Mouse (Mus musculus) monocyte, adult 2 months (primary cell): ENCODE measurements at regions not wholly inside any gene's neighbourhood (a gene's known extent, or its start where the extent isn't known, plus 50 kb on each side); places are given as distances from the start of the nearest gene placed in this dataset.
A peak's percentile ranks its signal among the peaks of the same experiment; 100 is the strongest.

ENCODE experiments used
- DNase-seq, 2 experiments: peaks; one replicate each; pipeline ENCODE4 v3.0.0; 2022; ENCODE audit warnings: low spot score in 2 of 2, low read depth in 1 of 2

DNA sequence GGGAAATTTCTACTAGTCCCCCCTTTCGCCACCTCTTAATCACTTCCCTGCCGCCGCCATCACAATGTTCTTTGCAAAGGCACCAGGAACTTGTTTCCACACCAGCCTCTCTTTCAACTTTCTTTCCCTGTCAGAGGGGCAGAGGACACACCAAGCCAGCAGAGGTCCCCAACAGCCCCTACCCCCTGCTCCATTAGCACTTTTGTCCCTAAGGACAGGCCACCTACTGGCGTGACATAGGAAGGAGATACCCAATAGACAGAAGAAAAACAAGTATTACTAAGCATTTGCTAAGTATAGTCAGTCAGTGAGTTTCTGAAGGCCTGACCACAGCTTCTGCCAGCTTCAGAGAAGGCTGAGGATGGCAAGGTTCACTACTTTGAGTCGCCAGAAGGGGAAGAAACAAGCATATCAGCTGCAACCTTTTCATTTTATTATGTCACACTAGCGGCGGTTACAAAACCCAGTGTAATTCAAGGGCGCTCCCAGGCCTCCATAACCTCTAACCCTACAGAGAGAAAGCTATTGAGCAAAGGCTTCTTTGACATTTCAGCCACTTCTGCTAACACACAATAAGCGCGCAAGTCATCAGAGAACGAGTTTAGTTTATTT lies 255.9 kb downstream of the Lmo4 start:
- DNase-seq, result peak; percentile 34 to 60

DNA sequence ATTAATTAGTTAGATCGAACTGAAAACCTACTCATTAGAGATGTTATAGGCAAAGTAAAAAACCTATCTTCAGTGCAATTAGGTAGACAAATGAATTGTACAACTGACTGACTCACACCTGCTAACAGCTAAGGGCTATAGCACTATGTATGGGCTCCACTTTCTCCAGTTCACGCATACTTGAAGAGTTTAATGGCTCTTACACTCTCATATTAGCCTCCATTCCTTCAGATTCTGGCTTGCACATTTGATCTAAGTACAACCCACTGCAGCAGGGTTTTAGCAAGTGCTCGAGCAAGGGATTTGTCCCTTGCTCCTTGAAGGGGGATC lies 257.1 kb downstream of the Lmo4 start:
- DNase-seq, result no peak

DNA sequence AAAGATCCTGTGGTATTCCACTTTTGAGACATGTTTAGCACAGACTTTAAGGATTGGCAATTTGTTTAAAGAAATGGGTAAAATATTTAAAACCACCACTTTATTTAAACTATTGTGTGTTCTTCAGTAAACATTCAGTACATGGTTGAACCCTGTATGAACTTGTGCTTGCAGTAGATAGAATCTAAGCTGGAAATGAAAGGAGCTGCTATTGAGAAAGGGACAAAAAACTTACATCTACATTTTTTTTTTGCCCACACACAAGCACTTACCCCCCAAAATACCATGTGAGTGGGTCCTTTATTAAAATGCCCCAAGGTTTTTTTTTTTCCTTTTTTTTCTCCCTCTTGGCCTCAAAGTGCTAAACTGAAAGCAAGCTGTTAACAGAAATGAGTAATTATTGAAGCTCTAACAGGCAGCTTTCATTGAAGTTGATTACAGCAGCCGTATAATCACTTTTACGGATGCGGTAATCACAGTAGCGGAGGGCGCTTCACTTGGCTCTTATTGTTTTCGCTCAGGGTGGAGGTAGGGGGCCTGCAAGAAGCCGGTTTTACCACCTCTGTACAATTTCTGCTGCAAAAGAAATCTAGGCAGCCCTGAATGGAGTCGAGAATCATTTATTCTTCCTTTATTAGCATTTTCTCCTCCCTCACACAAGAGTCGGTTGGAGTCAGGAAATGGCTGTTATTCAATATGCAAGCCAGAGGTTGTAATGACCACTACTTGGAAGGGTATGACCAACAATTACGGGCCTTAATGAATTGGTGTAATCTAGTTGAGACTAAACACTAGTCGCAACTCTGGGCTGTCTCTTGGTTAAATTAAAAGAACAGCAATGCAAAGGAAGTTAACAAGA lies 257.7 kb downstream of the Lmo4 start:
- no peak for DNase-seq

DNA sequence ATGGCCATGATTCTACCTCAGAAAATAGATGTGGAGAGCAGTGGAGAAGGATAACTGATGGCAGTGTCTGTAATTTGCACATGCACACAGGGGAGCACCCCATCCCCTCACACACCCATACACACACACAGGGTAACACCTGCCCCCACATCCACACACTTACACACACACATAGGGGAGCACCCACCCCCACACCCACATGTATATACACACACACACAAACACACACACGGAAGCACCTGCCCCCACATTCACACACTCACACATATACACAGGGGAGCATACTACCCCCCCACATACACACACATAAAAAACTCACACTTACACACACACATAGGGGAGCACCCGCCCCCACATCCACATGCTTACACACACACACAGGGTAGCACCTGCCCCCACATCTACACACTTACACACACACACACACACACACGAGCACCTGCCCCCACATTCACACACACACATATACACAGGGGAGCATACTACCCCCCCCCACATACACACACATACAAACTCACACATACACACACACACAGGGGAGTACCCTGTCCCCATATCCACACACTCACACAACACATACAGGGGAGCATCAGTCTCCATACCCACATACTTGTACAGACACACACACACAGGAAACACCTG lies 265.8 kb downstream of the Lmo4 start:
- no peak for DNase-seq

DNA sequence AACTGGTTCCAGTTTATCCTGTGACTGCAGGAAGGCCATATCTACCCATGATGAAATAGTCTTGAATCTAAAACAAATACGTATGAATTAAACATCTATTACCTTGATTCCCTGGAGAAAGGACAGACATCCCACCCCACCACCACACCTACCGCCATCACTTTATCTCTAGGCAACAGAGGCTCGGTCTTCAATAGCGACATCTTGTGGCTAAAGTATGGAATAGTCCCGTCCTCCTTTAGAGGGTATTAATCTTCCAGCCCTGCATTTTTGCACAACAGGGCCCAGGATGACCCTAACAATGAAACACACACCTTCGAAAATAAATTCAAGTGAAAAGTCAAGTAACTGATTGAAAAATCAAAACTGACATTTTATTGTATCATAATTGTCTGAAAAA lies 279.7 kb downstream of the Lmo4 start:
- no peak for DNase-seq

DNA sequence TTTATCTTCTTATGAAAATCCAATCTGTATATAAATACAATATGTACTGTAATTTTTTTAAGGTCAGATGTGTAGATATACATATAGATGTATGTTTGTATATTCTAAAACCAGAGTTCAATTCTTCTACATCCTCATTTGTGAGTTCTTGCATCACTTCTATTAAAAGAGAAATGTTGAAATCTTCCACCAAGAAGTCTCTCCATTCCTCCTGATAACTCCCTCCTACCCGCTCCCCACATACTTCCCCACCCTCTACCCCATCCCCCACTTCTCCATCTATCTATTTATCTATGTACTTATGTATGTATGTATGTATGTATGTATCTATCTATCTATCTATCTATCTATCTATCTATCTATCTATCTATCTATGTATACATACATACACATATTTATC lies 285.3 kb downstream of the Lmo4 start:
- no peak for DNase-seq

DNA sequence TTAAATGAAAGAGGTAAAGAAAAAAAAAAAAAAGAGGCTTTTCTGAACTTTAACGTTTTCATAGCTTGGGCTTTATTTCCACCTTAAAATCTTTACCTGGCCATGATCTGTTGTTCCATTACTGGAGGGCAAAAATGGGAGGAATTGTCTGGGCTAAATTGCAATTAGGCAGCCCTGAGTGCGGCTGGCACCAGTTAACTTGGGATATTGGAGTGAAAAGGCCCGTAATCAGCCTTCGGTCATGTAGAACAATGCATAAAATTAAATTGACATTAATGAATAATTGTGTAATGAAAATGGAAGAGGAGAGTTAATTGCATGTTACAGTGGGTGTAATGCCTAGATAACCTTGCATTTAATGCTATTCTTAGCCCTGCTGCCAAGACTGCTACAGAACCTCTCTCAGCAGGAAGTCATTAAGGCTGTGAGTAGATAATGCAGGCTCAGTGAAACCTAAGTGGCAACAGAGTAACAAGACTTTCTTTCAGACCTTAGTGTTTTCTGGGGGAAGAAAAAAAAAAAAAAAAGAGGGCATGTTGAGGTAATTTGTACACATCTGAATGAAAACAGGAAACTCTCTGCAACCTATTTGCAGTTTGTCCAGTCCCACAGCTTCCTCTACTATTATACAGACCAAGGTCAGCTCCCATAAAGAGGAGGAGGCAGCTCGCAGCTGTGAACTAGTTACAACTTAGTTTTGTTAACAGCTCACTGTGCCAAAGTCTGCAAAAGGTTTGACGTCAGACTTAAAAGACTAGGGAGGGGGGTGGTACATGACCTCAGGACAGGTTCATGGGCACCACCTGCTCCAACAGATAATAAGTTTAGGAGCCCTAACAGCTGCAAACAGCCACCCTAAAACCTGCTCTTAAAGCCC lies 290.4 kb downstream of the Lmo4 start:
- no peak for DNase-seq

DNA sequence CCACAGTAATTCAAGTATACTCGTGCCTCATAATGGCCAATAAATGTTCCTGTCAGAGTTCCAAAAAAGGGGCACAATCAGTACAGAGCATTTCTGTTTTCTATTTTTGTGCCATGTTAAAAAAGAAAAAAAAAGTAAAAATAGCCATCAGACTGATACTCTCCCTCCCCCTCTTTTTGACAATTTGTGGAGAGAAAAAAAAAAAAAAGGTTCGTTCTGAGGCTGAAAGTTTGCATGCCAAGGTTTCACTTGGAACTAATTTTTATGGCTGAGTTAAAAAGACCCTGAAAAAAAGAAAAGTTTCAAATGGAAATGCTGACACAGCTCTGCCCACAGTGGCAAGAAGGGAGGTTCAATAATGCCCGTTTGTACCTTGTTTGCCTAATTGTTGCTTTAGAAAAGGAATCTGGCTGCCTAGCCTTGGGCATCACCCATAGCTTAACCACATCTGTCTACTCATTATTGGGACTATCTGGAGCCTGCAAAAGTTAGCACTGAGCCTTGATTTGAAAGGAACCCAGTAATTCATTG lies 291.9 kb downstream of the Lmo4 start:
- DNase-seq, result no peak

DNA sequence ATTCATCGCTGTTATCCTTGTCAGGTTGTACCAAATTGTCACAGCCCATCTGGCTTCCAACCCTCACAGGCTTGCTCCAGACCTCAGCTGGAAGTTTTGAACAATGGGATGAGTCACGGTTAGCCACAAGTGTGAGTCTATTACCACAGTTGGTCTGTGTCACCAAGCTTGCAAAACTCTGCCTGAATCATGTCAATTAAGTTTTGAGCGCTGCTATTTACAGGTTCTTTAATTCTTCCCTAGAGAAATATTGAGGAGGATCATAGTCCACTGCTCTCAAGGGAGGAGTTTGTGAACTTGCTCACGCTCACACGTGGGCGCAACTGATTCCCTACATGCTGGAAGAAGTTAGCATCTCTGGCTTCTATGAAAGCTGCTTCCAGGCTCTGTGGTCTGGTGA lies 292.6 kb downstream of the Lmo4 start:
- DNase-seq, result no peak

DNA sequence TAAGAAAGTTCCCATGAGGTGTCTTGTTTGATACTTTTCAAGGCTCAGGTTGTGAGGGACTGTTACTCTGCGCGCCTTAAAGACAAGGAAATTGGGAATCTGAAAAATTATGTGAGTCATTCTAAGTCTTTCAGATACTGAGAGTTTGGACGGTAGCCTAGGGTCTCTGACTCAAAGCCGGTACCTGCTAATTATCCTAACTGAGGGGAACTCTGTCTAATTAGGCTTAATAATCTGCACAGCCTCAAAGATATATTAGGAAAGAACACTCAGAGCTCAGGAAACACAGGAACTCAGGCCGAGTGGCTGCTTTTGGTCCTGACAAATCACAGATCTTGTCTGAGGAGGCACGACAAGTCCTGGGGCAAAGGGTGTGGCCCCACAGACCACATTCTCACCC lies 295.7 kb downstream of the Lmo4 start:
- no peak for DNase-seq

DNA sequence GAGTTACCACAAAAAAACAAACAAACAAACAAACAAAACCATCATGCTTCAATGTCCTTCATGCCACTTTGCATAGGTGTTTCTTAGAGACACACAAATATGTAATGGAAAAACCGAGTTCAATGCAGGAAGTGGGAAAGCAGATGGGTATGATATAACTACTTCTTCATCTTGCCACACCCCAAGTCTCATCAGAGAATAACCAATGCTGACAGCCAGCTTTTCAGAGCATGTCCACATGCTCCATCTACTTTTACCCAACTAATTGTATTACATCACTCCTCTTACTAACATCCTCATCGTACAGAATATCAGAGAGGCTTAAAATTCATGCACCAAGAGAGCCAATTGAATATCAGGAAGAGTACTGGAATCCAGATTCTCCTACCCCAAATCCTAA lies 301.6 kb downstream of the Lmo4 start:
- DNase-seq, result no peak

DNA sequence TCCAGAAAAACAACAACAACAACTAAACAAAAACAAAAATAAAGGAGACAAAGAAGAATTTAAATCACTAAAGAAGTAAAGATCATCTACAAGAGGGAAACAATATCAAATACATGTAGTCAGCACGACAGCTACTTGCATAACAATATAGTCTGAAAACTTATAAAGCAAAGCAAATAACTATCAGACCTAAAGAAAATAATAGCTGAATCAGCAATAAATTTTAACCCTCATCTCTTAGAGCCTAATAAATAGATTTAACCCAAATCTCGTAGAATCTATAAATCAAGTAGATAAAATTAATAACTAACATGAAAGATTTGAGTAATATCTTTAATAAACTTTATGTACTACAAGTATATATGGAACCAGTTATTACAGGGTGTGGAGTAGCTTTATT lies 324.2 kb downstream of the Lmo4 start:
- DNase-seq, result no peak

DNA sequence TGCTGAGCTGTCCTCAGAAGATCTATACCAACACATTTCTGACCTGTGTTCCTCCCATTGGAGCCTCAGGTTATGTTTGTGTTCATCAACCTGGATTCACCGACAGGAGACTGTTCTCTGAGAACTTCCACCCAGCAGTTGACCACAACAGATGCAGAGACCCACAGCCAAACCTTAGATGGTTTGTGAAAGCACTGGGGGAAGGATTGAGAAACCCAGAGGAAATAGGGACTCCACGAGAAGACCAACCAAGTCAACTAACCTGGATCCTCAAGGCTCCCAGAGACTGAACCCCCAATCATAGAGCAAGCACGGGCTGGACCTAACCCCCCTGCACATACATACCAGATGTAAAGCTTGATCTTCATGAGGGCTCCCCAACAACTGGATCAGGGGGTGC lies 331.1 kb downstream of the Lmo4 start:
- DNase-seq, result no peak

DNA sequence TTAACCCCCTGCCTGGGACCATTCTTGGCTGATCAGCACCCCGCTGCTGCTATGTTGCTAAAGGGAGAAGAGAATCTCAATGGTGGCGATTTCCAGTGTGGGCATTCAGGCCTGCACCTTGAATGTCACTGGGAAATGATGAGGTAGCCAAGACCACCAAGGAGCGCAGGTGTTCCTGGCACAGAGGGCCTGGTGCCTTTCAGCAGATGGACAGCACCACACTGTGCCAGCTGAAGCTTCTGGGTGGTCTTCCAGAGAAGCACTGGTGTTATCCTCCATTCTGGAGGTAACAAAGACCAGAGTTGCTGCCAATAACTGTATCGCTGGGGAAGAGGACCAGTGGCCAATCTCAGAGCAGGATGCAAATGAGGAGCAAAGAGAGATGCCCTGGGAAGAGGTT lies 338.5 kb downstream of the Lmo4 start:
- no peak for DNase-seq

DNA sequence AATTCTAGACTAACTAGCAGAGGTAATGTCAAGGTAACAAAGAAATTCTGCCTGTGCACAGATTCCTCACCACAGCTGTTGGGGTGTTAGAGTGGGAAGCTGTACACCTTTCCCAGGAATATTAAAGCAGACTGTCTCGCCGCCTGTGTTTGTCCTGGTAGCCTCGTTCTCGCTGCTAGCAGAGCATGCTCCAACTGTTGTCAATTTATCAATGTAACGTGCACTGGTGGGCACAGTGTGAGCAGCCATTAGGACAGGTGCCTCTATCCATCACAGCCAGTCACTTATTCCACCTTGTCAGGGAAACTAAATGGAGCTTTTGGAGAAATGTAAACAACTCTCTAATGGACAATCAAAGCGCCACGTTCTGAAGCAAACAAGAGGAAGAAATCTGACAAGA lies 339.4 kb downstream of the Lmo4 start:
- no peak for DNase-seq

DNA sequence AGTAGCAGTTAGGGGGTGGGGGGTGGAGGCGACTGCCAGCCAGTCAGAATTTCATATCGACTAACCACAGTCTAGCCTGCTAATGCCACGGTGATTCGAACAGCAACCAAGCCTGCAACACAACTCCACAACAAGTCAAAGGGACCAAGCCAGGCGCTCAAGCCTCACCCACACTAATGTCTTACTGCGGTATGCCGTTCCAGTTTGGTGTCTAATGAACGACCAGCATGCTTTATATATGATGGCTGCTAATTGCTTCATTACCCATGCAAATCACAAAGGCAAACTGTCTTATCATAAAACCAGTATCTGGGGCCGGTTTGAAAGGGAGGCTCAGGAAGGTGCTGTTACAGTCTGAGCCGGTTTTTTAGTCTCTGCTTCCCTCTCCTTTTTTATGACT lies 340.5 kb downstream of the Lmo4 start:
- DNase-seq, result no peak

DNA sequence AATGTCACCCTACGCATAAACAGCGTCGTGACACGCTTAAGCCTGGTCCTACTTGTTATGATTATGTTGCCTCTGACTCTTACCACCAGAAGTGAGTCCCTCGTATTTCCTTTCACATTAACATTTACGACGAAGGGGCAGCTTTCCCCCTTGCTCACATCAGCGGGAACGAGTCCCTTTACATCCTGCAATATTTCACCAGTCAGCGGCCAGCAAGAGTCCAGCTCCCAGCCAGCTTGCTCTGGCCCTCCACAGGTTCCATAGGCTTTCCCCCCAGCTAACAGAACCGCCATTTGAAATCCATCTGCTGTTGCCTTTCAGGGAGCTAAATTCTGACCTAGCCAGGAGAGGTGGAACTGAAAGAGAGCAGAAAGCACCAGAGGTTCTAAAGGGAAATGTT lies 342.5 kb downstream of the Lmo4 start:
- no peak for DNase-seq

DNA sequence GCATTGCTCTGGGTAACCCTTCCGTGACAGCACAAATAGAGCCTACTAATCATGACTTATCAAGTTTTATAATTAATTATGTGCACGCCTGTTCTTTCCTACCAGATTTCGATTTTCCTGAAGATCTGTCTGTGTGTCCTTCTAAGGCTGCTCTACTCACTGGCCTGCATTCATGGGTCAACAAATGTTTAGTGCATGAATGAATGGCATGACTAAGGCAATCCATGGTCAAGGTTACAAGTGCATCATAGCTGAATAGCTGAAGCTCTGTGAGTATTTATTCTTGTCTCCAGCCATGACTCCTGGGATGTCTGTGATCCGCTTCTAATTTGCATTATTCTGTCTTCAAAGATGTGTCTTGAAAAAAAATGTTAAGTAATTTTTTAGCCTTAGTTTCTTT lies 343.2 kb downstream of the Lmo4 start:
- DNase-seq, result no peak

DNA sequence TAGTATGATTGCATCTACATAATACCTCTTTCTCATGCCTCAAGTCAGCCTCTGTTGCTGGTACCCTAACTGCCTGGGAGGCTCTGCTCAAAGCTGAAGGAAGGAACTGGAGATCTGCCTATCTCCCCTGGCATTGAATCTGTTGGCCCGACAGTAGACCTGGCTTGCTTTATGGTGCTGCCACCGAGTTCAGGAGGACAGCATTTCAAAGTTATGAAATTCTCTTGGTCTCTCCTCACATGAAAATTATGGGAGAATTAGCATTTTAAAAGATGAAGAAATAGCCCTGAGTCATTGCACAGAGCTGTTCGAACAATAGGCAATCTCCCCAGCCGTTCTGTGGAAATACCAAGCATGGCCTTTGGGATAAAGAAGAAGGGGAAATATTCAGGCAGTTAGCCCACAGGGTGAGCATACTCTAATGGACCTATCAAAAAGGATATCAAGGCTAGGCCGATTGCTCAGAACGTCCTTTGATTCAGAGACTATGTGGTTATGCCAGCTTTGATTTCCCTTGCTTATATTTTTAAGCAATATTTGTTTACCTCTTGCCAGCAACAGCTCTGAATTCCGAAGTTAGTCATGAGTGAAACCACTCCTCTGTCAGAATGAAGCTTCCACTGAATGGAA lies 369.3 kb downstream of the Lmo4 start:
- no peak for DNase-seq

DNA sequence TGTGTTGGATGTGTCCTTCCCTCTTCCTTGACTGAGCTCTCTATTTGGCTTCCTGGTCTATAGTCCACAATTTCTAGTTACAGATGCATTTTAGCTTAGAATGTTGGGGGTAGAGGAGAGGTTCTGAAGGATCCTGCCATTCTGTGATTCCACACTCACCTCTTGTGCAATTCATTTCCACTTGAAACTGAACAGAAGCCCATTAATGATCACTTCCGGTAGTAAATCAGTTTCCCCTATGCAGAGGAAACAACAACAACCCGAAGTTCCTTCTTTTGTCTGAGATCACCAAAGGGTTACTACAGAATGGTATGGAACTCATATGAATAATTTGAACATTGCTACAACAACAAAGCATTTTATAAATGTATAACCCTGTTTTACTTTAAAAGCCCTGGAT lies 370.3 kb downstream of the Lmo4 start:
- no peak for DNase-seq

DNA sequence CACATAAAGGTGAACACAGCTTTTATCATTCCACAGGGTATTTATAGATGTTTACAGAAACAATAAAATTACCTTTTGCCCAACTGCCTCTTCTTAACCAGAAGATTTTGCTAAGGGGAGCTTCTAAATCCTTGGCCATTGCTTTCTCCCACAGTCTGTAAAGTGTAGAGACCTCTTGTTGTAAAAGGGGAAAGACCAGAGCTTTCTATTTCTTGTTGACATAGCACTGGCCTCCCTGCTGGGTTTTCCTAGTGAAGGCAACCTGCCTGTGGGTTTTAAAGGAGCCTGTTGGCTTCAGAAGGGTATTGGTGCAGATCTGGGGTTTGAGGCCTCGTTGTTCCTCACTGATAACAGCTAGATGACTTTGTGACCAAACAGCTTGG lies 381.6 kb downstream of the Lmo4 start:
- no peak for DNase-seq
